Mouse (Mus musculus): ENCODE results near the gene Olfr448.
A peak's percentile ranks its signal among the peaks of the same experiment; 100 is the strongest.

Gene Olfr448

DNA sequence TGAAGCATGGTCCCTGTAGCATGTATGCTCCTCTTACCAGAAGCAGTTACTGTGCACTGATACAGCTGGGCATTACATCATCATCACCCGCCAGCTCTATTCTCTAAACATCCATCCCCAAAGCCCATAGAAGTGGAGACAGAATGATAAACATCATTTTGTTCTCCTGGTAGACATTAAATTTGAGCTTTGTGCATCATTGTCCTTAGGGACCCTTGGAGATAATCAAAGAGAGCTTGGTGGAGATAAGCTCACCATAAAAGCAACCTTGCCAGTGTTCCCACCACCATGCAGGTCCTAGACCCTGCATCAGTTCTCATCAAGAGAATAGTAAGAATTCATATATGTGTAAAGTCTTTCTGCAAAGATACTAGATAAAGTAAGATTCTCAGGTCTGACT, at the start of gene Olfr448:
Gene Olfr448 (plus strand): TSS at position 301 of the 400 bp plus-strand sequence.
- no peak for DNase-seq (ENCODE audit: extremely low read depth, insufficient read length, low spot score)

DNA sequence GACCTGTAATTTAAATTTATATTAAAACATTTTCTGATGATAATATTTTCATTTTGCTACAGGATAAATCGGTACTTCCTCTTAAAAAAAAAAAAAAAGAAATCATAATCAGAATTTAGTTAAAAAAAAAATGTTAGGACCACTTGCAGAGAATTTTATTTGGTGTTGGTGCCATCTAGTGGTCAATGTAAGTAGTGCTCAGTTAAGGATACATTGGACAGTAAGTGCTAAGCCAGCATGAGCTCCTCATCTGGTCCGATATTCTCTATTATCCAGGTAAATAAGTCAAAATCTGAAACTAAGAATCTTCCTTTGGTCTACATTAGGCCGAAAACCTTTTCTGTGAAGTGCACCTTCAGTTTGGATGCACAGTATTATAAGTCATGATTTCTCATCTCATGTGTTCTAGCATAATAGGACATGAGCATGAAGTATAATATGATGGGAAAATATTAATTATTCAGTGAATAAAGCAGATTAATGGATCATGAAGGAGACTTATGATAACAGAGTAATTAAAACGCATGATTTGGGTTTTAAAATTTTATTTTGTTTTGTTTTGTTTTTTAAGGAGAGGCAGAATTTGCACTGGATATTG, 29.9 kb upstream of the Olfr448 start:
- DNase-seq (ENCODE audit: extremely low read depth, insufficient read length, low spot score): peak; percentile 1

DNA sequence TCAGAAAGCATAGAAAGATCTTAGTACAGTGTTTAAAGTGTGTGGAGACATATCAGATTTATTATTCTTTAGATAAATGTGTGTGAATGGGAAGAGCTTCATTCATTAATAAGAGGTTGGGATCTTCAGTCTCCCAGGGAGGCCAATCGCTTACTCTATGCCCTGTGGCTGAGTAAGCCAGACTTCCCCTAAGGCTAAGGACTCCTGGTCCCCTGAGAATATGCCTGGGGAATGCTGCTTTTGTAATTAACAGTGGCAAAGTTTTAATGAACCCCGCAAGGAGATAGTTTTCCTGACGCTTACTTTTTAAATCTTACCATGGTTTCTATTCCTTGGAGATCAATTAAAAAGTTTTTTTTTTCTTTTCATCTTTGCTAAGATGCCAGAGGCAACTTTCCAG, 20.5 kb upstream of the Olfr448 start:
- DNase-seq (ENCODE audit: extremely low read depth, insufficient read length, low spot score): no peak

DNA sequence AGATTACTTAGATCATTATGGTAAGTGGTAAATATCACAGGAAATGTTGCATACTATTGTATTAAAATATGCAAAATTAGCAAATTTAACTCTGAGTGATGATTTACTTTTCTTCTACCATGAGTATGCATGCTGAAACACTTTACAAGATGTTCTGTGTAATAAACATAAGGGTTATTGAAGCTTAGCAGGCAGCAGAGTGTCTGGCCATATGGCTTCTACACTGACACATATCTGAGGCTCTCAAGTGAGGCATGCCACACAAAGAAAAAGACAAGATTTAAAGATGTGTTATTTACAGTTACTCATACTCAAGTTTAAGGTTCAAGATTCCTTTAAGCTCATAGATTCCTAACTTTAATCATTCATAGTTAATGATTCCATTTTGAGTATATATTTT, 13.9 kb upstream of the Olfr448 start:
- DNase-seq (ENCODE audit: extremely low read depth, insufficient read length, low spot score): no peak

DNA sequence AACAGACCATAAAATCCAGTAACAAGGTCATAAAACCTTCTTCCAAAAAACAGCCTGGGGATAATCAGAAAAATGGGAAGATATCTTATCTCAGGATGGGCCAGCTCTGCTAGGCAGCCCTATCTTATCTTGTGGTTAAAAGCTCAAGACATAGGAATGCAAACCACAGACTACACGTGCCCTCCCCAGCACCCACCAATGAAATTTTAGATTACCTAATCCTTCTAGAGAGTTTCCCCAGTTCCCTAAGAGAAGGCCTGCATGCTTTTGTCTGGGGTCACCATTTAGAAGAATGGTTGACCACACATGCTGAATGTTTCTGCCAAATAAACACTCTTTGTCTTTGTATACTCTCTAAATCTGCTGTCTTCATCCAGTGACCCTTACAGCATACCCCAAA, 10.1 kb downstream of the Olfr448 start:
- no peak for DNase-seq (ENCODE audit: extremely low read depth, insufficient read length, low spot score)

DNA sequence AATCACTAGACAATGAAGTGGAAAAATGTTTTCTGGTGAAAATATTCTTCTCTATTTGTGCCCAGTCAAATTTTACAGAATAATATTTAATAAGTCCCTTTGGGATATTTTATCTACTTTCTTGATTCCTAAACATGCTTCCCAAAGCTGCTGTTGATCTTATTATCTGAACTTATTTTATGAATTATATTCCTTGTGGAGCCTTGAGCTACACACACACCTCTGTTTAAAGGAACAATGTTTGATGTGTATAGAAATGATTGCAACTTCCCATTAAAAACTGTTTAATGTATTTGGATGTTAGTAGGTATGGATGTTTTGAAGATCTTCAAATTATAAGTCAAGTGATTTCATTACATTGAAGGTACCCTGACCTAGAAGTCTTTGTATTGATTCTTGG, 18.3 kb downstream of the Olfr448 start, which contains the start of gene Olfr447:
Gene Olfr447 (plus strand): TSS at position 301 of the 400 bp plus-strand sequence.
- DNase-seq (ENCODE audit: extremely low read depth, insufficient read length, low spot score): no peak

DNA sequence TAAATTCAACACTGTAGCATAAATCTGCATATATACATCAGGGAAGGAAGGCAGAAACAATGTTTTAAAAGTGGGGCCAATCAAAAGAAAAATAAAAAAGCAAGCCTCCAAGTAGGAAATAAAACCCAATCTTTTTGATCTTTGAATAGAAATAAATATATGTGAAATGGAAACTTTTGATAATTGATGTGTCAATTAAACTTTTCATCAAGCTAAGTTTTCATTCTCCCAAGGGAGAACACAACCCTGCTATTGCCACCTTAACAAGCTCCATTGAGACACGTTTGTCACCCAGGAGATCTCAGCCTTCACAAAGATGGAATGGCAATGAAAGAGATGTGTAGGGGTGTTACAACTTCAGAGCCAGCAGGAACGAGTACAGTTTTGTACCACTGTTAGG, 30.8 kb downstream of the Olfr448 start, which contains the start of gene Olfr446:
Gene Olfr446 (plus strand): TSS at position 301 of the 400 bp plus-strand sequence.
- no peak for DNase-seq (ENCODE audit: extremely low read depth, insufficient read length, low spot score)
